Mouse (Mus musculus) spleen, adult 2 months (tissue): ENCODE data around the gene Gm43517.

ENCODE experiments used
- CTCF ChIP-seq: fragments of 200-500 bp; IDR thresholded peaks from 2 replicates; pipeline ENCODE4 v1.5.1; 2011; ENCODE audit warnings: mild to moderate bottlenecking, inconsistent platforms; ENCODE audit not compliant: insufficient read depth, insufficient read length, insufficient replicate concordance; ENCODE audit errors: extremely low read depth
- POLR2A ChIP-seq: fragments of 200-500 bp; IDR thresholded peaks from 2 replicates; pipeline ENCODE4 v1.6.1; 2011; ENCODE audit warnings: low read depth, low read length, inconsistent platforms

- no peak for TF ChIP-seq POLR2A
- TF ChIP-seq CTCF = no peak
These were observed 16.3 kb downstream of the Gm43517 start for GRCm38 (mm10) chr12:49401119-49401795.
